Mouse (Mus musculus) spleen, adult 10 weeks (tissue): ENCODE measurements around the gene Prdm5. TPM values are rescaled to one million over a fixed set of nuclear protein-coding genes. Genes with fewer than 3 reads are reported as not detected.

Experiments used
- polyA plus RNA-seq: library from polyadenylated mRNA; stranded (reverse); fragments of 350-450 nt; fragmentation: Illumina TruSeq; extraction: RNeasy Lipid Tissue Mini Kit (QIAGEN cat#74804); gene quantifications from one replicate; pipeline ENCODE4 v1.2.3, GENCODE M21; 2015; ENCODE audit warnings: low replicate concordance; ENCODE audit not compliant: insufficient read depth

The Prdm5 gene
- 2.2 TPM for polyA plus RNA-seq

GRCm38 (mm10) chr6:65778861-65779688, at the start of gene Prdm5:
Prdm5 (plus strand) TSS chr6:65778988.

GRCm38 (mm10) chr6:65952309-65952708, 173.5 kb downstream of the Prdm5 start, which contains the start of gene 4930544G11Rik:
4930544G11Rik (plus strand) TSS chr6:65952609.

Other genes starting within 250 kb of the Prdm5 start
- 3.3 TPM for gene Ndnf, start 107.4 kb upstream of the Prdm5 start, polyA plus RNA-seq
- gene 4930544G11Rik, start 173.6 kb downstream of the Prdm5 start, polyA plus RNA-seq, result not detected